Mouse (Mus musculus) heart, embryonic 15.5 days (tissue): ENCODE results near the gene Oas2. TPM values are rescaled to one million over a fixed set of nuclear protein-coding genes. Genes with fewer than 3 reads are reported as not detected.
A peak's percentile ranks its signal among the peaks of the same experiment; 100 is the strongest.

Experiments used
- ATAC-seq: fragments of 200-750 bp; cut with Nextera tagmentation; replicated peaks from 2 replicates; pipeline ENCODE4 v1.8.0; 2017; ENCODE audit warnings: low read depth, moderate TSS enrichment; ENCODE audit not compliant: insufficient number of reproducible peaks, insufficient read depth, low FRiP score
- H3K27ac ChIP-seq: fragments of 300-500 bp; sonication (generic); 2 replicates; pipeline ENCODE4 v1.5.1; 2015; ENCODE audit warnings: mild to moderate bottlenecking, inconsistent platforms
- H3K27me3 ChIP-seq: fragments of 300-500 bp; sonication (generic); 2 replicates; pipeline ENCODE4 v1.6.1; 2015; ENCODE audit warnings: inconsistent platforms
- H3K36me3 ChIP-seq: fragments of 300-500 bp; sonication (generic); 2 replicates; pipeline ENCODE4 v1.6.1; 2015; ENCODE audit warnings: mild to moderate bottlenecking, inconsistent platforms
- H3K4me1 ChIP-seq: fragments of 300-500 bp; sonication (generic); replicated peaks from 2 replicates; pipeline ENCODE4 v1.6.1; 2015; ENCODE audit warnings: inconsistent platforms
- H3K4me2 ChIP-seq: fragments of 300-500 bp; sonication (generic); 2 replicates; pipeline ENCODE4 v1.6.1; 2015; ENCODE audit warnings: inconsistent platforms, mild to moderate bottlenecking, moderate library complexity
- H3K4me3 ChIP-seq: fragments of 300-500 bp; sonication (generic); 2 replicates; pipeline ENCODE4 v1.5.1; 2015; ENCODE audit warnings: mild to moderate bottlenecking, inconsistent platforms
- H3K9ac ChIP-seq: fragments of 300-500 bp; sonication (generic); 2 replicates; pipeline ENCODE4 v1.6.1; 2015; ENCODE audit warnings: mild to moderate bottlenecking, inconsistent platforms
- H3K9me3 ChIP-seq: fragments of 300-500 bp; sonication (generic); replicated peaks from 2 replicates; pipeline ENCODE4 v1.6.1; 2016; ENCODE audit warnings: inconsistent platforms
- WGBS: fragments of 180-500 bp; shearing (Covaris S2); methylation state at CpG from one replicate; pipeline ENCODE4 v1.1.7; 2015; ENCODE audit warnings: mixed read lengths; 5-methylcytosine and 5-hydroxymethylcytosine counted together
- polyA plus RNA-seq: library from polyadenylated mRNA; unstranded; fragments of >200 nt; fragmentation: Nextera tagmentation; extraction: Ambion mirVana; gene quantifications from 2 replicates; pipeline ENCODE4 v1.2.1, GENCODE M21; 2015

The Oas2 gene
- polyA plus RNA-seq, 1 experiment from 2014 or later: 0.30 TPM

- Histone ChIP-seq H3K36me3 (no peaks in the 10 kb centered on the region), H3K4me3 (peak overlapping the region; percentile 5; the same call in 1 of the 2 replicates), H3K9me3 (no peaks in the 10 kb centered on the region), H3K9ac (no peak overlapping the region), H3K27ac (no peak overlapping the region), H3K4me2 (no peak overlapping the region; the same call in 1 of the 2 replicates), H3K27me3 (peaks cover 72% of the 10 kb centered on the region), H3K4me1 (peaks cover 11% of the 10 kb centered on the region)
- no peak for ATAC-seq
- 12% methylated on average over 24 of the region's 24 CpGs for WGBS
Measured at GRCm38 (mm10) chr5:120682982-120683771, 66.5 kb downstream of the Oas2 start.

DNA sequence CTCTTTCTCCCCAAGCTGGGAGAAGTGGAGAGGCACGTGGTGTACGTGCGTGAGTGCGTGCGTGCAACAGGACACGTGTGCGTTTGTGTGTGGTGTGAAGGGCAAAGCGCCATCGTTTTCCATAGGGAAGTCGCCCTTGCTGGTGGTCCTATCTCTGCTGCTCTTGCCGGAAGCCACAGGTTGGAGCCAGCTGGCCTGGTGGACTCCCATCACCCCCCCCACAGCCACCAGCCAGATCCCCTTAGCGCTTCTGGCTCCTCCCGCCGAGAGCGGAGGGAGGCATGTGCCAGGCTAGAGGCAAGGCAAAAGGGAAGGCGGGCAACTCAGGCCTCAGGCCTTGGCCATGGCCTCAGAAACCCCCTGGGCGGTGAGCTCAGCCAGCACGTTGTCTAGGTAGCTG lies 68.7 kb downstream of the Oas2 start:
- H3K4me1 ChIP-seq: peaks cover 11% of the 10 kb centered on the region
- H3K27ac ChIP-seq: no peak overlapping the region
- no peak overlapping the region for H3K9ac ChIP-seq
- no peak overlapping the region for H3K4me2 ChIP-seq
- peaks cover 66% of the 10 kb centered on the region for H3K27me3 ChIP-seq
- no peaks in the 10 kb centered on the region for H3K9me3 ChIP-seq
- no peaks in the 10 kb centered on the region for H3K36me3 ChIP-seq
- WGBS: 84% methylated on average over 18 of the region's 18 CpGs
- no peak overlapping the region for H3K4me3 ChIP-seq
- ATAC-seq: no peak

Other genes with a start within 250 kb of the Oas2 start
- gene Plbd2, start 246.2 kb downstream of the Oas2 start, polyA plus RNA-seq: 40.8 and 49.6 TPM in 2 replicates
- gene Slc8b1, start 238.7 kb downstream of the Oas2 start, polyA plus RNA-seq: 2.7 and 5.0 TPM in 2 replicates
- gene Tpcn1, start 161.2 kb downstream of the Oas2 start, polyA plus RNA-seq: 12.4 and 16.8 TPM in 2 replicates
- 0.19 and 0.46 TPM in 2 replicates for gene Iqcd, start 160.8 kb downstream of the Oas2 start, polyA plus RNA-seq
- 11.0 and 12.7 TPM in 2 replicates for gene Rita1, start 137.3 kb downstream of the Oas2 start, polyA plus RNA-seq
- 23.4 and 32.9 TPM in 2 replicates for gene Ddx54, start 137.1 kb downstream of the Oas2 start, polyA plus RNA-seq
- gene Cfap73, start 115.6 kb downstream of the Oas2 start, polyA plus RNA-seq: 0.15 TPM in 1 of 2 replicates, not detected in the other
- gene Rasal1, start 101.0 kb downstream of the Oas2 start, polyA plus RNA-seq: 0.25 and 0.55 TPM in 2 replicates
- 1.9 and 12.3 TPM in 2 replicates for gene Dtx1, start 37.9 kb downstream of the Oas2 start, polyA plus RNA-seq
- 0.34 and 0.76 TPM in 2 replicates for gene Oas3, start 27.8 kb upstream of the Oas2 start, polyA plus RNA-seq
- gene Oas1e, start 45.7 kb upstream of the Oas2 start, polyA plus RNA-seq: 0.09 TPM in 1 of 2 replicates, not detected in the other
- gene Oas1c, start 62.7 kb upstream of the Oas2 start, polyA plus RNA-seq: 0.73 and 0.84 TPM in 2 replicates
- not detected in 2 replicates for gene Oas1f, start 97.5 kb upstream of the Oas2 start, polyA plus RNA-seq
- gene Oas1h, start 111.6 kb upstream of the Oas2 start, polyA plus RNA-seq: not detected in 2 replicates
- 0.69 and 0.90 TPM in 2 replicates for gene Oas1g, start 137.8 kb upstream of the Oas2 start, polyA plus RNA-seq
- 1.4 and 2.8 TPM in 2 replicates for gene Oas1a, start 157.7 kb upstream of the Oas2 start, polyA plus RNA-seq
- not detected in 2 replicates for gene Oas1d, start 164.7 kb upstream of the Oas2 start, polyA plus RNA-seq